Mouse (Mus musculus) B cell, adult 62 days (primary cell): ENCODE measurements around the gene 2310003L06Rik. TPM values are rescaled to one million over a fixed set of nuclear protein-coding genes. Genes with fewer than 3 reads are reported as not detected.

ENCODE experiments used
- total RNA-seq: library from RNA; stranded (reverse); gene quantifications from 4 replicates; pipeline ENCODE4 v1.2.4, GENCODE M21; 2023

Gene 2310003L06Rik
- not detected in 4 replicates for total RNA-seq

DNA sequence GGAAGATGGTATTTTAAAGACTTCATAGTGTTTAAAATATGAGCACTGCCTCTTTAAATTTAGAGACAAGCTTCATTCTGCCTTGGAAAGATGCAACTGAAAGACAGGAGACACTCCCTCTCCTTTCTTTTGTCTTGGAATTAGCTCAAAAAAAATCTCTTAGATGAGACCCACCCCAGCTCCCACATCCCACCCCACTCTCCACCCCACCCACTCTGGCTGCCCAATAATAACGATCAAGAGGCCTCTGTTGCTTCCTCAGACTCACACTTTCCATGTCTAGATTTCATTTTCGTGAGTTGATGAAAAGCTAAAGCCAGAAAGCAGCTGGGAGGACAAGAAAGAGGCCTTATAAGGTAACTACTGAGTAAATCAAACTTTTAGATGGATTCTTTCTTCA, at the start of gene 2310003L06Rik, which contains the start of gene Gm28434:
2310003L06Rik (plus strand) TSS at position 259 of the 400 bp plus-strand sequence.
Gm28434 (plus strand) TSS at position 317 of the 400 bp plus-strand sequence.

GRCm38 (mm10) chr5:87925372-87925771, 43.9 kb upstream of the 2310003L06Rik start, which contains the start of gene Csn3:
Gene Csn3 (plus strand): TSS chr5:87925579.

GRCm38 (mm10) chr5:87979139-87979538, 9.9 kb downstream of the 2310003L06Rik start, which contains the start of gene Cabs1:
Gene Cabs1 (plus strand): TSS chr5:87979439.

GRCm38 (mm10) chr5:88002249-88002648, 33.0 kb downstream of the 2310003L06Rik start, which contains the start of gene Smr3a:
Gene Smr3a (plus strand): TSS chr5:88002549.

Other genes with a start within 250 kb of the 2310003L06Rik start
- gene Csn1s2a, start 194.9 kb upstream of the 2310003L06Rik start, total RNA-seq: not detected in 4 replicates
- not detected in 4 replicates for gene Csn1s2b, start 161.4 kb upstream of the 2310003L06Rik start, total RNA-seq
- gene Prr27, start 143.8 kb upstream of the 2310003L06Rik start, total RNA-seq: not detected in 4 replicates
- not detected in 4 replicates for gene Odam, start 84.4 kb upstream of the 2310003L06Rik start, total RNA-seq
- not detected in 4 replicates for gene Csn3, start 43.9 kb upstream of the 2310003L06Rik start, total RNA-seq
- gene Gm28434, start 58 bp downstream of the 2310003L06Rik start, total RNA-seq: not detected in 4 replicates
- not detected in 4 replicates for gene Cabs1, start 10.0 kb downstream of the 2310003L06Rik start, total RNA-seq
- not detected in 4 replicates for gene Smr3a, start 33.1 kb downstream of the 2310003L06Rik start, total RNA-seq
- gene Smr2, start 117.1 kb downstream of the 2310003L06Rik start, total RNA-seq: not detected in 4 replicates
- not detected in 4 replicates for gene Gm11116, start 142.1 kb downstream of the 2310003L06Rik start, total RNA-seq
- gene Gm11115, start 184.6 kb downstream of the 2310003L06Rik start, total RNA-seq: not detected in 4 replicates